Mouse (Mus musculus) embryonic facial prominence, embryonic 13.5 days (tissue): Measurements from ENCODE around the gene Eif4a2. TPM values are rescaled to one million over a fixed set of nuclear protein-coding genes. Genes with fewer than 3 reads are reported as not detected.

Experiments
- ATAC-seq: fragments of 200-750 bp; cut with Nextera tagmentation; 2 replicates; pipeline ENCODE4 v1.8.0; 2017; ENCODE audit warnings: low read depth; ENCODE audit not compliant: insufficient number of reproducible peaks, insufficient read depth, low FRiP score, low TSS enrichment
- H3K27ac ChIP-seq: fragments of 300-500 bp; sonication (generic); 2 replicates; pipeline ENCODE4 v1.5.1; 2015; ENCODE audit warnings: moderate library complexity, mild to moderate bottlenecking, inconsistent platforms
- H3K27me3 ChIP-seq: fragments of 300-500 bp; sonication (generic); 2 replicates; pipeline ENCODE4 v1.6.1; 2015; ENCODE audit warnings: mild to moderate bottlenecking, inconsistent platforms
- H3K36me3 ChIP-seq: fragments of 300-500 bp; sonication (generic); 2 replicates; pipeline ENCODE4 v1.6.1; 2015; ENCODE audit warnings: mild to moderate bottlenecking, inconsistent platforms
- H3K4me1 ChIP-seq: fragments of 300-500 bp; sonication (generic); 2 replicates; pipeline ENCODE4 v1.6.1; 2015; ENCODE audit warnings: inconsistent platforms
- H3K4me2 ChIP-seq: fragments of 300-500 bp; sonication (generic); 2 replicates; pipeline ENCODE4 v1.6.1; 2015; ENCODE audit warnings: moderate library complexity, mild to moderate bottlenecking, inconsistent platforms
- H3K4me3 ChIP-seq: fragments of 300-500 bp; sonication (generic); 2 replicates; pipeline ENCODE4 v1.5.1; 2015; ENCODE audit warnings: mild to moderate bottlenecking, inconsistent platforms
- H3K9ac ChIP-seq: fragments of 300-500 bp; sonication (generic); 2 replicates; pipeline ENCODE4 v1.6.1; 2015; ENCODE audit warnings: mild to moderate bottlenecking, inconsistent platforms
- H3K9me3 ChIP-seq: fragments of 300-500 bp; sonication (generic); 2 replicates; pipeline ENCODE4 v1.6.1; 2016; ENCODE audit warnings: inconsistent platforms
- WGBS: fragments of 180-500 bp; shearing (Covaris S2); methylation state at CpG from one replicate; pipeline ENCODE4 v1.1.7; 2015; ENCODE audit warnings: mixed read lengths; 5-methylcytosine and 5-hydroxymethylcytosine counted together
- polyA plus RNA-seq: library from polyadenylated mRNA; unstranded; fragments of >200 nt; fragmentation: Nextera tagmentation; extraction: Ambion mirVana; gene quantifications from 2 replicates; pipeline ENCODE4 v1.2.1, GENCODE M21; 2015

The Eif4a2 gene
- polyA plus RNA-seq, 1 experiment from 2014 or later = 255 TPM

GRCm38 (mm10) chr16:23107946-23108759 lies 909 bp downstream of the Eif4a2 start:
- H3K9ac ChIP-seq = peak overlapping the region; percentile 100
- H3K27ac ChIP-seq = peak overlapping the region; percentile 98
- H3K4me3 ChIP-seq = peak overlapping the region; percentile 96
- H3K36me3 ChIP-seq = peaks cover 44% of the 10 kb centered on the region
- peaks cover 25% of the 10 kb centered on the region for H3K4me1 ChIP-seq
- under 1% methylated on average over 52 of the region's 52 CpGs for WGBS
- no peaks in the 10 kb centered on the region for H3K9me3 ChIP-seq
- peak; percentile 84 for ATAC-seq
- H3K27me3 ChIP-seq = no peaks in the 10 kb centered on the region
- H3K4me2 ChIP-seq = peak overlapping the region; percentile 74

DNA sequence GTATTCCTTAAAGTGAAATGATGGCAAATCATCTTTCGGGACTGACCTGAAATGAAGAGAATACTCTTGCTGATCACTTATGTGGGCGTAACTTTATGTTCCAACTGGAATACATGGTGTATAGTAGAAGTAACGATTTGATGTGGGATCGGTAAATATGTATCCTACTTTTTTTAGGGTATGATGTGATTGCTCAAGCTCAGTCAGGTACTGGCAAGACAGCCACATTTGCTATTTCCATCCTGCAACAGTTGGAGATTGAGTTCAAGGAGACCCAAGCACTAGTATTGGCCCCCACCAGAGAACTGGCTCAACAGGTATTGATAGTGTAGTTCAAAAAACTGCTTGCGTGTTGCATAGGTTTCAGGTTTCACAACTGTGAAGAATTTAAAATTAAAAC lies 1.7 kb downstream of the Eif4a2 start:
- 2% methylated on average over 5 of the region's 5 CpGs for WGBS
- Histone ChIP-seq H3K27ac (peak overlapping the region; percentile 98; the same call in 1 of the 2 replicates), H3K36me3 (peaks cover 48% of the 10 kb centered on the region), H3K4me2 (peak overlapping the region; percentile 74), H3K4me1 (peaks cover 25% of the 10 kb centered on the region), H3K9me3 (no peaks in the 10 kb centered on the region), H3K9ac (peak overlapping the region; percentile 100), H3K4me3 (peak overlapping the region; percentile 96), H3K27me3 (no peaks in the 10 kb centered on the region)
- no peak for ATAC-seq

DNA sequence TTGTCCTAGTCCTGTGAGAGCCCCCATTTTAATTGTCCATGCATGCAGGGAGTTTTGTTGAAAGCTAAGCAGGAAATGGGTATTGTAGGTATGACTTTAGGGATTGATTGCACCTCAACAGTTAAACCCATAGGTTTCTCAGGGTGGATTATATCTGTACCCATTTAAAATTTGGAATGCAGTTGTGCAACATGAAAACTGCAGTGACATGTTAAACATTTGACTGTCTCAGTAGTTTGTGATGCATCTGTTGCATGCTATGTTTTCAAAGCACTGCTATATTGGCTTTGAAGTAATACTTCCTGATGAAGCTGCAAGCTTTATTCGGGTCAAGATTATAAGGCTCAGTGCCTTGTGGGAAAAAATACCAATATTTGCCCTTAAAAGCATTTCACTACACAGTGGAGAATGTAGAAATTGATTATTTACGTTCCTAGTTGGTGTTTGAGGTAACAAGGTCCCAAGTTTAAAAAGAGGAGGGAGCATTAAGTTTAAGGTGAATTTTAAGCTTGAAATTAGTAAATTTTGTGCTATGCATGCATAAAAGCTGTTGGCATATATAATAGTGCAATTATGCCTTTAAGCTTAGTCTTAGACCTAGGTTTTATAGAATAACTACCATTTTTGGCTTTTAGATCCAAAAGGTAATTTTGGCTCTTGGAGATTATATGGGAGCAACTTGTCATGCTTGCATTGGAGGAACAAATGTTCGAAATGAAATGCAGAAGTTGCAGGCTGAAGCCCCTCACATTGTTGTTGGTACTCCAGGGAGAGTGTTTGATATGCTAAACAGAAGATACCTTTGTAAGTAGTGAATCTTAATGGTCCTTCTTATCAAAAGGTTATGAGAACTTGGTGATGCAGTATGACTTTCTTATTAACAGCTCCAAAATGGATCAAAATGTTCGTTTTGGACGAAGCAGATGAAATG lies 2.4 kb downstream of the Eif4a2 start:
- peaks cover 25% of the 10 kb centered on the region for H3K4me1 ChIP-seq
- H3K9me3 ChIP-seq = no peaks in the 10 kb centered on the region
- H3K27me3 ChIP-seq = no peaks in the 10 kb centered on the region
- peaks cover 54% of the 10 kb centered on the region for H3K36me3 ChIP-seq
- peak overlapping the region; percentile 98; the same call in 1 of the 2 replicates for H3K27ac ChIP-seq
- H3K4me3 ChIP-seq = peak overlapping the region; percentile 96
- peak overlapping the region; percentile 100 for H3K9ac ChIP-seq
- 47% methylated on average over 5 of the region's 5 CpGs for WGBS
- H3K4me2 ChIP-seq = peak overlapping the region; percentile 74
- no peak for ATAC-seq

- H3K4me2 ChIP-seq = peak overlapping the region; percentile 18; the same call in 1 of the 2 replicates
- no peak overlapping the region for H3K27ac ChIP-seq
- H3K9me3 ChIP-seq = no peaks in the 10 kb centered on the region
- no peak overlapping the region for H3K9ac ChIP-seq
- WGBS = 80% methylated on average over 12 of the region's 12 CpGs
- H3K27me3 ChIP-seq = no peaks in the 10 kb centered on the region
- ATAC-seq = no peak
- H3K36me3 ChIP-seq = peaks cover 66% of the 10 kb centered on the region
- H3K4me1 ChIP-seq = peaks cover 25% of the 10 kb centered on the region
- no peak overlapping the region for H3K4me3 ChIP-seq
Measured at GRCm38 (mm10) chr16:23112348-23112747, 5.1 kb downstream of the Eif4a2 start.

- ATAC-seq = no peak
- WGBS = 56% methylated on average over 9 of the region's 9 CpGs
- Histone ChIP-seq H3K4me3 (no peak overlapping the region), H3K36me3 (peaks cover 71% of the 10 kb centered on the region), H3K9me3 (no peaks in the 10 kb centered on the region), H3K4me2 (no peak overlapping the region), H3K4me1 (peaks cover 25% of the 10 kb centered on the region), H3K9ac (no peak overlapping the region), H3K27ac (no peak overlapping the region), H3K27me3 (no peaks in the 10 kb centered on the region)
Measured at GRCm38 (mm10) chr16:23112861-23113435, 5.7 kb downstream of the Eif4a2 start.

DNA sequence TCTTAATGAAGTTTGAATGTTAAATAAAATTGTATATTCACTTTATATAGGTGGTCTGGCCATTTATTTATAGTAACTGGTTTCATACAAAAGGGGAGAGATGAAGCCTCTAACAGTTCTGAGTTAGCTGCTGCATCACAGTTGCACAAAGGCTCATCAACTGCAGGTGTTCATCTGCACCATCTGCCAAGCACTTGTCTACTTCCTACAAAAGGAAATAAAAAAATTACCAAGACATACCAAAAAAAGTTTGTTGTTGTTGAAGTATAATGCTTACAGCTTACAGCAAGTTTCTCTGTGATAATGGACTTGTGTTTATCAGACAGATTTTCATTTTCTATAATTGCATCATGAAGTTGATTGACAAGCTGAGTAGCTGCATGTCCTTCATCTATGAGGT lies 6.7 kb downstream of the Eif4a2 start:
- Histone ChIP-seq H3K27ac (no peak overlapping the region), H3K4me2 (no peak overlapping the region), H3K9me3 (no peaks in the 10 kb centered on the region), H3K9ac (no peak overlapping the region), H3K4me3 (no peak overlapping the region), H3K27me3 (no peaks in the 10 kb centered on the region), H3K36me3 (peaks cover 70% of the 10 kb centered on the region), H3K4me1 (peaks cover 25% of the 10 kb centered on the region)
- ATAC-seq = no peak

DNA sequence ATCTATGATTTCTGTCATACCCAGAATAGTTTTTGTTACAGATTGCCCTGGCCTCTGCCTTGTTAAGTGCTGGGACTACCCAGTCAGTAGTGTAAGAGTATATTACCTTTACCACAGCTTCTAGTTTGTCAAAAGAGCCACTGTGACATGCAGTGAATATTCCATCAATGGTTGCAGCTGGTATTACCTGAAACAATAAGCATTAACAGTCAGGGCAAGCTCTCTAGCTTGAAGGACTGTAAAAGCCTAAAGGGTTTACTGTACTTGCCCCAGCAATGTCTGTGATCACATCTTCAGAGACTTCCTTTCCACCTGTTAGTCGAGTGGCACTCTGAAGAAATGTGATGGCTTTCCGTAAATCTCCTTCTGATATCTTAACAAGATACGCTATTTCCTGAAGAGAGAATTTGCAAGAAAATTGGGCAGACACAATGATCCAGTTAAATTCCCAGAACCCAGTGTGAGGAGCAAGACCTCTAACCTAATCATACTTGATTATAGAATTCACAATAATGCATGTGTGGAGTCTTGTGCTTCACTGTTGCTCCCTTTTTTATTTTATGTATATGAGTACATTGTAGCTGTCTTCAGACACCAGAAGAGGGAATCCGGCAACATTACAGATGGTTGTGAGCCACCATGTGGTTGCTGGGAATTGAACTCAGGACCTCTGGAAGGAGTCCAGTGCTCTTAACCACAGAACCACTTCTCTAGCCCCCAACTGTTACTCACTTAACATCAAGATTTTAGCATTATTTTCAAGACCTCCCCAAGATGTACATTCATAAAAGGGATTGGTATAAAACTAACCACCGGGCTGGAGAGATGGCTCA lies 7.3 kb downstream of the Eif4a2 start:
- Histone ChIP-seq H3K4me1 (peaks cover 18% of the 10 kb centered on the region), H3K9me3 (no peaks in the 10 kb centered on the region), H3K4me3 (no peak overlapping the region), H3K9ac (no peak overlapping the region), H3K4me2 (no peak overlapping the region), H3K27ac (0 out of 2 replicates have a peak overlapping the region, but pooled peaks have one; percentile 16), H3K36me3 (peaks cover 70% of the 10 kb centered on the region), H3K27me3 (no peaks in the 10 kb centered on the region)
- ATAC-seq = no peak
- WGBS = 63% methylated on average over 5 of the region's 5 CpGs

- H3K27me3 ChIP-seq = no peaks in the 10 kb centered on the region
- no peak overlapping the region for H3K4me3 ChIP-seq
- no peaks in the 10 kb centered on the region for H3K9me3 ChIP-seq
- H3K9ac ChIP-seq = no peak overlapping the region
- 83% methylated on average over 3 of the region's 3 CpGs for WGBS
- no peak overlapping the region for H3K27ac ChIP-seq
- ATAC-seq = no peak
- peaks cover 67% of the 10 kb centered on the region for H3K36me3 ChIP-seq
- no peak overlapping the region for H3K4me2 ChIP-seq
- H3K4me1 ChIP-seq = peaks cover 10% of the 10 kb centered on the region
Measured at GRCm38 (mm10) chr16:23115486-23115885, 8.2 kb downstream of the Eif4a2 start.

DNA sequence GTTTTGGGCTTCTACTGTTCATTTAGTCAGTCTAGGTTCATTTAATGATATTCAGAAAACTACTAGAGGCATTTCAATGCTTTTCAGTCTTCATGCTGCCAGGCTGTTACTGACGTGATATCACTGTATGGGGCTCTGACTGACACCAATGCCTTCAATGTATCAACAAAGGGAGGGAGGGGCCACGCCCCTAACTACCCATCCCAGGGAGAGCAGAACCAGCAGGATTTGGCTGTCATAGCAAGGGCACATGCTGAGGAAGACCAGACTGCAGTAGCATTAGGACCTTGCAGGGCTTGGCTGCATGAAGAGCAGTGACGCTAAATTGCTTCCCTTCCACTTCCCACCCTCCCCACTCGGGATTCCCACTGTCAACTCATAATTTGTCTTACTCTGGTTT lies 9.9 kb downstream of the Eif4a2 start:
- no peak overlapping the region for H3K4me3 ChIP-seq
- no peaks in the 10 kb centered on the region for H3K9me3 ChIP-seq
- no peak overlapping the region for H3K9ac ChIP-seq
- H3K27ac ChIP-seq = no peak overlapping the region
- H3K4me1 ChIP-seq = no peaks in the 10 kb centered on the region
- no peak for ATAC-seq
- no peak overlapping the region for H3K4me2 ChIP-seq
- no peaks in the 10 kb centered on the region for H3K27me3 ChIP-seq
- peaks cover 64% of the 10 kb centered on the region for H3K36me3 ChIP-seq
- WGBS = 54% methylated on average over 4 of the region's 4 CpGs

- no peak overlapping the region for H3K9ac ChIP-seq
- H3K36me3 ChIP-seq = peaks cover 47% of the 10 kb centered on the region
- 94% methylated on average over 3 of the region's 3 CpGs for WGBS
Measured at GRCm38 (mm10) chr16:23122446-23122845, 15.2 kb downstream of the Eif4a2 start.

GRCm38 (mm10) chr16:23123104-23123503 lies 15.9 kb downstream of the Eif4a2 start:
- WGBS = 92% methylated on average over 4 of the region's 4 CpGs
- Histone ChIP-seq H3K9ac (no peak overlapping the region), H3K27me3 (no peaks in the 10 kb centered on the region), H3K9me3 (no peaks in the 10 kb centered on the region), H3K27ac (no peak overlapping the region), H3K4me1 (peaks cover 6% of the 10 kb centered on the region), H3K36me3 (peaks cover 41% of the 10 kb centered on the region), H3K4me3 (no peak overlapping the region), H3K4me2 (no peak overlapping the region)
- no peak for ATAC-seq

More at GRCm38 (mm10) chr16:23122446-23122845, 15.2 kb downstream of the Eif4a2 start:
- Histone ChIP-seq H3K4me1 (peaks cover 6% of the 10 kb centered on the region), H3K9me3 (no peaks in the 10 kb centered on the region), H3K27ac (no peak overlapping the region), H3K4me3 (no peak overlapping the region), H3K4me2 (no peak overlapping the region), H3K27me3 (no peaks in the 10 kb centered on the region)
- no peak for ATAC-seq
